Mouse (Mus musculus) left cerebral cortex, postnatal 14 days (tissue): ENCODE data around the gene Kif1a. TPM values are rescaled to one million over a fixed set of nuclear protein-coding genes. Genes with fewer than 3 reads are reported as not detected.

ENCODE experiments used
- DNase-seq, 2 experiments: peaks; one replicate each; pipeline ENCODE4 v3.0.0; 2021 to 2022; ENCODE audit warnings: low spot score in 2 of 2, mixed read lengths in 1 of 2
- intact Hi-C: fragments of 180-260 bp; cut with DNase I; formaldehyde crosslinking; loops from one replicate; pipeline ENCODE4 v1.15.1; 2025
- total RNA-seq, 2 experiments: library from RNA; stranded (reverse); gene quantifications; 2 replicates each; pipeline ENCODE4 v1.2.3; 2021

The Kif1a gene
- total RNA-seq, 2 experiments from 2014 or later, result 813 to 815 TPM

DNA sequence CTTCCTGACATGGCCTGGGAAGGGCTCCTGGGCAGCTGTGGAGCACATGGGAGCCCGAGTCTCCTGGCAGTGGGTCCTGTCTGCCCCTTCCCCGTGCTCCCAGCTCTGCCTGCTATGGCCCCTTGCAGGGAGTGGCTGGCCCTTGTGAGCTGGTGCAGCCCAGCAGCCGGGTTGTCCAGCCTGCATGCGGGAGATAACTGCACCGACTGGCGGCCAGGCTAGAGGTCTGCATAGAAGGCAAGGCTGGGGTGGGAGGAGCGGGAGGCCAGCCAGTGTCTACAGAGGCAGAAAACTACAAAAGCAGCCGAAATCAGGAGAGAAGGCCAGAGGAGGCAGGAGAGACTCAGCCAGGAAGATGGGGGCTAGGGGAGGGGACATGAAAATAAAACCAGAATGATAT, 67.8 kb downstream of the Kif1a start:
- intact Hi-C loops, result no loop called here
- DNase-seq, result no peak

DNA sequence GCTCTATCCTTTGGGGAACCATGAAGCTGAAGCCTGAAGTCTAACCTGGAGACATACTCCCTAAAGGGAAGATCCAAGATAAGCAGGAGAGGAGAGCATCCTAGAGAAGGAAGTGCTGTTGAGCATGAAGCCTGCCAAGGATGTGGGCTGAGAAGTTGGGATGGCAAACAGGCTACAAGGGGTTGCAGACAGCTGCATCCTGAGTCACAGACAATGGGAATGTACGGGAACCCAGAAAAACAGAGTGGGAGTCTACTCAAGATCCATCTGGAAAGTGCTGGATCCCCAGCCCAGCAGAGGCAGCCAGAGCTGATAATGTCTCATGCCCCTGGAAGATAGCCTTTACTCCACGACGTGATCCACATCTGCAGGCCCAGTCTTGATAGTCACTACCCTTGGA, 70.6 kb downstream of the Kif1a start:
- intact Hi-C loops, result no loop called here
- DNase-seq, result peak in 1 of 2 experiments; percentile 55

DNA sequence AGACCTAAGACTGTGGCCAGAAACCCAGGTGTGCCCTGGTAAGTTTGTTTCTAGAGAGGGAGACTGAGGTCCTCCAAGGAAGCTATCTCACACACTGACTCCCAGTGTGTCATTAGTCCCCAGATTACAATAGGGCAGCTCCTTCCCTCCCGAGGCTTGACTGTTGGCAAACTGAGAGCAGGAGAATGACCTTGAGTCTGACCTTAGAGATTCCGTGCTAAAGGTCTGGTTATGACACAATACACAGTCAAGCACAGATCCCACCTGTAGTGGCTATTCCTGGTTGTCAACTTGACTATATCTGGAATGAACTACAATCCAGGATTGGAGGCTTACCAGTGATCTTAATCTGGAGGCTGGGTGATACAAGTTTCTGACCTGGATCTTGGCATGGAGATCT, 71.7 kb downstream of the Kif1a start:
- intact Hi-C loops, result no loop called here
- no peak for DNase-seq

- intact Hi-C loops, result no loop called here
- no peak for DNase-seq
These were observed 72.4 kb downstream of the Kif1a start for GRCm38 (mm10) chr1:93029387-93029786.

DNA sequence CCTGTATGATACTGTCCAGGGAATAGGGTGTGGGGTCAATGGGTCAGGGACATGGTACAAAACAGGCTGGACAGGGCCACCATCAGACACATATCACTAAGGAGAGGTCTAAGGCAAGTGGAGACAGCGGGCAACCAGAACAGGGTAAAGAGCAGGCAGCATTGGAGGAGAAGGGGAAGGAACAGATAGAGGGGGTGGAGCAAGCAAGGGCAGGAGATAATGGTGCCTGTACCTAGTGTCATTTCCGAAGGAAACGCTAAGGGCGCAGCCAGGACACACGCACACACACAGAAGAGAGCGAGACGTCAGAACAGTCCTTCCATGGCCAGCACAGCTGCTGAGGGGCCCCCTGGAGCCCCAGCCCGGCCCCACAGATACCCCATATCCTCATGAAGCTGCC, 75.2 kb downstream of the Kif1a start:
- intact Hi-C loops, result no loop called here

GRCm38 (mm10) chr1:93020602-93021001, 81.1 kb downstream of the Kif1a start:
- peak; percentile 31 to 53 for DNase-seq
- intact Hi-C loops, result no loop called here

More for the DNA sequence above, 75.2 kb downstream of the Kif1a start:
- DNase-seq, result no peak

- intact Hi-C loops, result no loop called here
- no peak for DNase-seq
These were observed 83.0 kb downstream of the Kif1a start for GRCm38 (mm10) chr1:93018716-93019115.

- DNase-seq, result no peak
- intact Hi-C loops, result no loop called here
These were observed 86.6 kb downstream of the Kif1a start for GRCm38 (mm10) chr1:93015136-93015535.

DNA sequence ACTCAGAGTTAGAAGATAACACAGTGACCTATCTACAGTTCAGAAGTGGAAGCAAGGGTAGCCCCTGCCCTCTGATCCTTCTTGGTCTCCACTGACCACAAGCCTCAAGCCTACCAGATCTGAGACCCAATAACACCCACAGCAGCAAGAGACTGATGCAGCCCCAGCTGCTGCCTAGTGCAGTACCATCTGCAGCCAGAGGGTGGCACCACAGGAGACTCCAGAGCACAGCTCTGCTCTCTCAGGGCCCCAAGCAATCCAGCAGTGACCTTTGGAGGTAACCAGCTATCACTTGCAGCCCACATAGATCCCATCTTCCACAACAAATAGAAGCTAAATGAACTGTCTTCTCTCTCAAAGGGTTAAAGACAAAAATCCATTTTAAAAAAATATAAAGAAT, 87.3 kb downstream of the Kif1a start:
- DNase-seq, result peak; percentile 78 to 86
- intact Hi-C loops, result no loop called here

DNA sequence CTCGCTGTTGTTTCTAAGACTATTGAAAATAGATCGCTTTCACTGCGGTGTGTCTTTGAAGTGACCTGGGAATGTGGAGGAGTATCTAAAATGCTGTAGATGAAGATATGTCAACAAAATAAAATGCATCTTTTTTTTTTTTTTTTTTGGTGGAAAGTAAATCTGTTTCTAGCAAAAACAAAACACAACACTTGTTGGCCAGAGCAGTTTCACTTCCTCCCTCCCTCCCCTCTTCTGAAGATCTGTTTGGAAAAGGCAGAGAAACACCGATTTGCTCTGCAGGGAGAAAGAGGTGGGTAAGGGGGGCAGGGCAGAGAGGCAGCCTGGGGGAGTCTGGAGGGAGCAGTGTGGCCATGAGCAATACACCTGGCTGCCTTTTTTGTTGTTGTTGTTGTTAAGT, 88.4 kb downstream of the Kif1a start:
- no peak for DNase-seq
- intact Hi-C loops, result no loop called here

- DNase-seq, result no peak
- intact Hi-C loops, result no loop called here
These were observed 89.6 kb downstream of the Kif1a start for GRCm38 (mm10) chr1:93012103-93012585.

- intact Hi-C loops, result loop anchor here (2.0 kb wide), 1 partner anchor 54 kb away; no protein-coding TSS in a partner anchor
- peak in 1 of 2 experiments; percentile 27 for DNase-seq
These were observed 91.0 kb downstream of the Kif1a start for GRCm38 (mm10) chr1:93010731-93011130.

DNA sequence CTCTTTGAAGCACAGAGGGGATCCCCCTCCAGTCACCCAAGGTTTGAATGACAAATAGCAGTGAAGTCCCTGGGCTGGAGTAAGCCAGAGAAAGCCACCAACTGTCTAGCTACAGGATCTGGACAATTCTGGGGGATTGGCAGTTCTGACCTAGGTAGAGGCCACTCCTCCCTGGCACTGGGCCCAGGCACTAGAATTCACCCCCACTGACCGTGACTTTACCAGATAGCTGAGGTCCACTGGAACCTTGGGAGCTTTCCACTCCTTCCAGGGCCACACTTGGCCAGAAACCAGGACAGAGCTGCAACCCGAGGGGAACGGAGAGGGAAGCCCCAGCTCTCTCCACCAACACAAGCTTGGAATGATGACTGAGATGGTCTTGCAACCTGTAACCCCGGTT, 92.6 kb downstream of the Kif1a start:
- DNase-seq, result peak in 1 of 2 experiments; percentile 6
- intact Hi-C loops, result no loop called here

DNA sequence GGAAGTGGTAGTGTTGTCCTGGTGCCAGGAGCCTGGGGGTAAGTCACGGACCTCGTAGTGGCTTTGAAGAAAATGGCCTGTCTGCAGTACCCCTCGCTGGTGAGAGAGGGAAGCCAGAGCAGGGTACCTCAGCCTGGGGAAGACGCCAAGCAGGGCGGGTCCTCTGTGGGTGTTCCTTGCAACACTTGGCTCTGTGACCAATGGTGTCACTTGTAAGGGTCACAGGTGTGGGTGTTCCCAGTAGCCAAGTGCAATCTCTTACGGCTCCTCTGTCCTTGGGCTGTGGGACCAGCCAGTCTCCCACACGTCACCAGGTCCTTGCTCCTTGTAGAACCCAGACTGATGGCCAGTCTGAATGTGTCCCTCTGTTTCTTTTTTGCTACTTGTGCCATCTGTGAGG, 95.7 kb downstream of the Kif1a start, which contains the start of gene Aqp12:
Gene Aqp12, plus strand, starts transcription at position 274 of the 400 bp plus-strand sequence.
- intact Hi-C loops, result no loop called here
- no peak for DNase-seq

DNA sequence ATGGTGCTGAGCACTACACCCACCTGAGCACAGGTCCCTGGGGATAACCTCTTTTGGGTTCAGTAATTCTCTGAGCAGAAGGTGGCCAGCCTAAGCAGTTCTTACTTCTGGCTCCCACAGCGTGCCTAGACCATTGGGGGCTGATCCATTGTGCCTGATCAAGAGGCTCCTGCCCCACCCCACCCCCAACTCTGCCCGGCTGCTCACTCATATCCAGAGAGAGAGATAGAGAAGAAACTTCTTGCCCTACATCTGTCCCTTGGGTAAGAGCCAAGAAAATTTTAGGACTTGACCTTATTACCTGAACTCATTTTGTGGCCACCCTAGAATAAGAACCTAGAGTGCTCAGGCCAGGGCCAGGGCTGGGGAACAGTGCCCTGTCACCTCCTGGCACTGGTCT, 108.9 kb downstream of the Kif1a start:
- DNase-seq, result no peak
- intact Hi-C loops, result no loop called here

- no peak for DNase-seq
- intact Hi-C loops, result no loop called here
These were observed 109.4 kb downstream of the Kif1a start for GRCm38 (mm10) chr1:92992214-92992855.

DNA sequence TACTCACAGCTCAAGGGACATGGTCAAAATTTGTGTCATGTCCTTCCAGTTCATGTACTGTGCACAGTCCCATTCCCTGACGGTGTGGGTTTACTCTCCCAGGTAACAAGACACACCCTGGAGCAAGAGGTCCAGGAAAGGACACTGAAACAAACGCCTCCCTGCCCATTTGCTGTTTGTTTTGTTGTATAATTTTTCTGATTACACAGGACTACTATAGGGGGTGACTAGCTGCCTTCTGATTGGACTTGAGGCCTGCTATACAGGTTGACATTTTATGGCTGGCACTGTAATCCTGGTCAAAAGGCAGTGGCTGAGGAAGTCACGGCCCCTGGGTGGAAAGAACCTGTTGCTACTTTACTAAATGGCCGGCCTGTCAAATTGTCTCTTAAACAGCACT, 111.9 kb downstream of the Kif1a start:
- intact Hi-C loops, result no loop called here

DNA sequence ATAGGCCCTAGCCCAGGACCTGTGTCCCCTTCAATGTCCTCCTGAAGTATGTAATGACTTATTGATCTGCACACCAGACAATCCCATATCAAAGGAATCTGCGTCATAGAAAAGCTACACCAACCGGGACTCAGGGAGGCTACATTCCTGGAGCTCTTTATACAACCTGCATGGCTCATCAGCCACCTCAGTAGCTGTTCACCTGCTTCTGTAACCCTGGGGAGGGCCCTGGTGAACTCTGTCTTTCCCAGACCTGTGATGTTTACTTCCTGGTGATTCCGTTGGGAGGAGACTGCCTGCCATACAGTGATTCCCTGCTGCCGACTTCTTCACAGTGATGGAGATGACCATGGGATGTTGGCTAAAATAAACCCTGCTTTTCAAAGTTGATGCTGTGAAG, 112.9 kb downstream of the Kif1a start:
- intact Hi-C loops, result no loop called here
- no peak for DNase-seq

More for the DNA sequence above, 111.9 kb downstream of the Kif1a start:
- no peak for DNase-seq

GRCm38 (mm10) chr1:92984999-92985398, 116.8 kb downstream of the Kif1a start:
- intact Hi-C loops, result no loop called here
- no peak for DNase-seq

DNA sequence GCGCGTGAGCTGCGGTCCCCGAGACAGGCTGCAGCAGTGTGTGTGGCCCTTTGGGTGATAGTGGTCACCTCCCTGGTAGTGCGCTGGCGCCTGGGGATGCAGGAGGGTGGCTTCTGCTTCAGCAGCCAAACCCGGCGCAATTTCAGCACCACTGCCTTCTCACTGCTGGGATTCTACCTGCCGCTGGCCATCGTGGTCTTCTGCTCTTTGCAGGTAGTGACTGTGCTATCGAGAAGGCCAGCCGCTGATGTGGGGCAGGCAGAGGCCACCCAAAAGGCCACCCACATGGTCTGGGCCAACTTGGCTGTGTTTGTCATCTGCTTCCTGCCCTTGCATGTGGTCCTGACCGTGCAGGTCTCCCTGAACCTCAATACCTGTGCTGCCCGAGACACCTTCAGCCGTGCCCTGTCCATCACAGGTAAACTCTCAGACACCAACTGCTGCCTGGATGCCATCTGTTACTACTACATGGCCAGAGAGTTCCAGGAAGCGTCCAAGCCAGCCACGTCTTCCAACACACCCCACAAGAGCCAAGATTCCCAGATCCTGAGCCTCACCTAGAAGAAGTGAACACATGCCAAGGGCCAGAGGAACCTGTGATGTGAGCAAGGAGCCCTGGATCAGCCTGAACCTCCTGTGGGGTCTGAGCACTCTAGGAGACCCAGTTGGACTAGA, 118.7 kb downstream of the Kif1a start:
- no peak for DNase-seq

More for the DNA sequence above, 118.7 kb downstream of the Kif1a start:
- intact Hi-C loops, result no loop called here
